Mouse (Mus musculus) T-helper 17 cell (primary cell): ENCODE data around the gene Prmt8.

Experiments
- in situ Hi-C, 2 experiments: fragments of 300-600 bp; cut with MboI, MseI; formaldehyde crosslinking; loops; 1 replicate in 1 of 2; 2 replicates in 1 of 2; pipeline ENCODE4 v1.15.1; 2025; ENCODE audit warnings: high pct_unique_total_duplicates in 2 of 2

The Prmt8 gene

GRCm38 (mm10) chr6:127739921-127740320 is 29.4 kb downstream of the Prmt8 start:
- in situ Hi-C loops, result no loop called here

GRCm38 (mm10) chr6:127735130-127735981 is 33.9 kb downstream of the Prmt8 start:
- in situ Hi-C loops, result no loop called here

- in situ Hi-C loops, result no loop called here
These were observed 46.1 kb downstream of the Prmt8 start for GRCm38 (mm10) chr6:127723126-127723525.

- in situ Hi-C loops, result no loop called here
These were observed 49.4 kb downstream of the Prmt8 start for GRCm38 (mm10) chr6:127719875-127720274.

- in situ Hi-C loops, result no loop called here
These were observed 51.8 kb downstream of the Prmt8 start for GRCm38 (mm10) chr6:127717239-127718137.

GRCm38 (mm10) chr6:127715428-127715827 is 53.8 kb downstream of the Prmt8 start:
- in situ Hi-C loops, result no loop called here

- in situ Hi-C loops, result no loop called here
These were observed 54.4 kb downstream of the Prmt8 start for GRCm38 (mm10) chr6:127714906-127715305.

- in situ Hi-C loops, result no loop called here
These were observed 61.0 kb downstream of the Prmt8 start for GRCm38 (mm10) chr6:127708218-127708628.

GRCm38 (mm10) chr6:127701036-127701783 is 68.1 kb downstream of the Prmt8 start:
- in situ Hi-C loops, result no loop called here

- in situ Hi-C loops, result no loop called here
These were observed 75.6 kb downstream of the Prmt8 start for GRCm38 (mm10) chr6:127693681-127694080.

GRCm38 (mm10) chr6:127692298-127692697 is 77.0 kb downstream of the Prmt8 start:
- in situ Hi-C loops, result no loop called here

- in situ Hi-C loops, result no loop called here
These were observed 82.0 kb downstream of the Prmt8 start for GRCm38 (mm10) chr6:127687181-127687860.

- in situ Hi-C loops, result no loop called here
These were observed 84.3 kb downstream of the Prmt8 start for GRCm38 (mm10) chr6:127684981-127685380.

- in situ Hi-C loops, result no loop called here
These were observed 85.7 kb downstream of the Prmt8 start for GRCm38 (mm10) chr6:127683561-127683960.

GRCm38 (mm10) chr6:127680784-127681183 is 88.5 kb downstream of the Prmt8 start:
- in situ Hi-C loops, result no loop called here

GRCm38 (mm10) chr6:127678998-127679397 is 90.3 kb downstream of the Prmt8 start:
- in situ Hi-C loops, result no loop called here

- in situ Hi-C loops, result no loop called here
These were observed 91.0 kb downstream of the Prmt8 start for GRCm38 (mm10) chr6:127678320-127678719.

- in situ Hi-C loops, result no loop called here
These were observed 92.4 kb downstream of the Prmt8 start for GRCm38 (mm10) chr6:127676866-127677265.

- in situ Hi-C loops, result no loop called here
These were observed 97.2 kb downstream of the Prmt8 start for GRCm38 (mm10) chr6:127672071-127672470.

- in situ Hi-C loops, result no loop called here
These were observed 99.2 kb downstream of the Prmt8 start for GRCm38 (mm10) chr6:127670031-127670430.

- in situ Hi-C loops, result no loop called here
These were observed 100.0 kb downstream of the Prmt8 start for GRCm38 (mm10) chr6:127669313-127669712.
